Mouse (Mus musculus) stomach, embryonic 16.5 days (tissue): Measurements from ENCODE around the gene Arhgap35. TPM values are rescaled to one million over a fixed set of nuclear protein-coding genes. Genes with fewer than 3 reads are reported as not detected.

Experiments used
- ATAC-seq: fragments of 200-750 bp; cut with Nextera tagmentation; 2 replicates; pipeline ENCODE4 v1.8.0; 2017; ENCODE audit warnings: moderate number of reproducible peaks, moderate TSS enrichment; ENCODE audit not compliant: insufficient read depth, low FRiP score
- H3K27ac ChIP-seq: fragments of 300-500 bp; sonication (generic); 2 replicates; pipeline ENCODE4 v1.5.1; 2014; ENCODE audit warnings: low read length
- H3K27me3 ChIP-seq: fragments of 300-500 bp; sonication (generic); 2 replicates; pipeline ENCODE4 v1.6.1; 2014; ENCODE audit warnings: low read length, control low read depth, mixed read lengths; ENCODE audit not compliant: control insufficient read depth, insufficient read depth
- H3K36me3 ChIP-seq: fragments of 300-500 bp; sonication (generic); 2 replicates; pipeline ENCODE4 v1.6.1; 2014; ENCODE audit warnings: low read length; ENCODE audit not compliant: control insufficient read depth, insufficient read depth
- H3K4me1 ChIP-seq: fragments of 300-500 bp; sonication (generic); 2 replicates; pipeline ENCODE4 v1.6.1; 2014; ENCODE audit warnings: low read length, control low read depth, mixed read lengths; ENCODE audit not compliant: control insufficient read depth, insufficient read depth
- H3K4me2 ChIP-seq: fragments of 300-500 bp; sonication (generic); 2 replicates; pipeline ENCODE4 v1.6.1; 2014; ENCODE audit warnings: low read depth, low read length, mixed read lengths
- H3K4me3 ChIP-seq: fragments of 300-500 bp; sonication (generic); replicated peaks from 2 replicates; pipeline ENCODE4 v1.5.1; 2014; ENCODE audit warnings: mild to moderate bottlenecking, low read length
- H3K9ac ChIP-seq: fragments of 300-500 bp; sonication (generic); 2 replicates; pipeline ENCODE4 v1.6.1; 2014; ENCODE audit warnings: low read length
- H3K9me3 ChIP-seq: fragments of 300-500 bp; sonication (generic); replicated peaks from 2 replicates; pipeline ENCODE4 v1.6.1; 2016; ENCODE audit warnings: low read length, control low read depth; ENCODE audit not compliant: control insufficient read depth
- WGBS: fragments of 180-500 bp; shearing (Covaris S2); extraction: QIAGEN DNeasy Blood & Tissue Kit; methylation state at CpG from one replicate; pipeline ENCODE4 v1.1.7; 2014; 5-methylcytosine and 5-hydroxymethylcytosine counted together
- polyA plus RNA-seq: library from polyadenylated mRNA; unstranded; fragments of >200 nt; fragmentation: Nextera tagmentation; extraction: Ambion mirVana; gene quantifications from 2 replicates; pipeline ENCODE4 v1.2.1, GENCODE M21; 2015

The Arhgap35 gene
- polyA plus RNA-seq, 1 experiment from 2014 or later: 11.4 TPM

DNA sequence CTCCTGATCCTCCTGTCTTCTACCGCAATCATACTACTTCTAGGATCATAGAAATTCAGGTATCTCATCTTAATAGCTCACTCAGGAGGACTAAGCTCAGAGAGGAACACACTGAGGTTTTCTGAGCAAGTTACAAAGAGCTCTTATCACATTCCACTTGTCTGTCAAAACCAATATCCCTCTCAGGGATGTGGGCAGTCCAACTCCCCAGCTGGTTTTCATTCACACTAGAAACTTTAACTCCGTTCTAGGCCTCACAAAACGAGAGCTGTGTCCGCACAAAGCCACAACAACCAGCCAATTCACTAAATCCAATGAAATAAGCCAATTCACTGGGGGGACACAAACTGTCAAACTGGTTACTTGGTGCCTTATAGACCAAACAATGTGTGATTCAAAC lies 57.5 kb downstream of the Arhgap35 start:
- no peak for ATAC-seq
- WGBS: 73% methylated on average over 4 of the region's 4 CpGs
- no peaks in the 10 kb centered on the region for H3K27me3 ChIP-seq

GRCm38 (mm10) chr7:16554215-16554614 lies 60.6 kb downstream of the Arhgap35 start:
- H3K9ac ChIP-seq: no peak overlapping the region
- no peak overlapping the region for H3K27ac ChIP-seq
- no peak for ATAC-seq
- peaks cover 13% of the 10 kb centered on the region; the same call in 1 of the 2 replicates for H3K4me1 ChIP-seq
- no peak overlapping the region for H3K4me2 ChIP-seq
- no peaks in the 10 kb centered on the region for H3K36me3 ChIP-seq
- H3K9me3 ChIP-seq: no peaks in the 10 kb centered on the region
- 64% methylated on average over 3 of the region's 3 CpGs for WGBS
- H3K4me3 ChIP-seq: no peak overlapping the region
- H3K27me3 ChIP-seq: no peaks in the 10 kb centered on the region

More for the DNA sequence above, 57.5 kb downstream of the Arhgap35 start:
- Histone ChIP-seq H3K4me2 (no peak overlapping the region), H3K36me3 (peaks cover 4% of the 10 kb centered on the region; the same call in 1 of the 2 replicates), H3K9ac (no peak overlapping the region), H3K4me1 (peaks cover 13% of the 10 kb centered on the region; the same call in 1 of the 2 replicates), H3K4me3 (no peak overlapping the region), H3K9me3 (no peaks in the 10 kb centered on the region), H3K27ac (no peak overlapping the region)

GRCm38 (mm10) chr7:16551581-16551980 lies 63.2 kb downstream of the Arhgap35 start:
- no peak overlapping the region for H3K9ac ChIP-seq
- H3K4me1 ChIP-seq: peaks cover 10% of the 10 kb centered on the region; the same call in 1 of the 2 replicates
- no peaks in the 10 kb centered on the region for H3K9me3 ChIP-seq
- H3K27me3 ChIP-seq: no peaks in the 10 kb centered on the region
- WGBS: 79% methylated on average over 1 of the region's 1 CpGs
- no peak overlapping the region for H3K4me2 ChIP-seq
- no peak overlapping the region for H3K4me3 ChIP-seq
- no peak overlapping the region for H3K27ac ChIP-seq
- ATAC-seq: no peak
- peaks cover 3% of the 10 kb centered on the region; the same call in 1 of the 2 replicates for H3K36me3 ChIP-seq

DNA sequence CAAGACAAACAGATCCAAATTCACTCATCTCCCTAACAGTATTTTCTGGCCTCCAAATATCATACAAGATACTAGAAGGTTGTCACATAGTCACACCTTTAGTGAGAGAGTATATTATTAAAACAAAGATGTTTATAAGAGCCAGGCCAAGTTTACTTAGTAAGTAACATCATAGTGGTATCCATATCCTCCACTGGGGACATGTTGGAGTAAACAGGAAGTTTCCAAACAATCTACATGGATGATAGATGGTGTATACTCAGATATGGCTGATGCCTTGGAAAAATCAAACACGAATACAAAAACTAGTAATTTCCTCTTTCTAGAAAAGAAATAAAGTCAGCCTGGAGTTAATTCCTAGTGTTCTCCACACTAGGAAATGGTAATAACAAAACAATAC lies 65.5 kb downstream of the Arhgap35 start:
- no peak overlapping the region for H3K9ac ChIP-seq
- H3K27me3 ChIP-seq: no peaks in the 10 kb centered on the region
- H3K4me2 ChIP-seq: no peak overlapping the region
- 63% methylated on average over 1 of the region's 1 CpGs for WGBS
- peaks cover 6% of the 10 kb centered on the region; the same call in 1 of the 2 replicates for H3K36me3 ChIP-seq
- no peaks in the 10 kb centered on the region for H3K4me1 ChIP-seq
- H3K27ac ChIP-seq: no peak overlapping the region
- ATAC-seq: no peak
- H3K4me3 ChIP-seq: no peak overlapping the region
- no peaks in the 10 kb centered on the region for H3K9me3 ChIP-seq

DNA sequence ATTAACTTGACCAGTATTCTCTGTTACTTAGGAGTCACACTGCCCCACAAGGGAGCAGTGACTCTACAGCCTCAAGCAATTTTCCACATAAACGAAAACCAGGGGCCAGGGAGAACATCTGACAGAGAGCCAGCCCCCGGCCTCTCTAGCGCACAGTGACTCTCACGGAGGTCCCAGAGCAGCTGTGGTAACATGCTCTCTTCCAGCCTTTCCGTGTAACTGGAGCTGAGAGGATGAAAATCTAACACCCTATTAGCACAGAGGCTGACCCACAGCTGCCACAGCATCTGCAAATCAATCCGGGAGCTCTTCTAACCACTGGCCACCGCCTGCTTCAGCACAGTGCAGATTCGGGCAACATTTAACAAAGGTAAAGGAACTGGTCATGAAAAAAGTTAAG lies 70.0 kb downstream of the Arhgap35 start:
- ATAC-seq: no peak
- no peak overlapping the region for H3K9ac ChIP-seq
- 65% methylated on average over 8 of the region's 8 CpGs for WGBS
- H3K36me3 ChIP-seq: peaks cover 6% of the 10 kb centered on the region; the same call in 1 of the 2 replicates
- H3K9me3 ChIP-seq: no peaks in the 10 kb centered on the region
- no peak overlapping the region for H3K4me2 ChIP-seq
- H3K27ac ChIP-seq: no peak overlapping the region
- no peak overlapping the region for H3K4me3 ChIP-seq
- H3K4me1 ChIP-seq: no peaks in the 10 kb centered on the region
- no peaks in the 10 kb centered on the region for H3K27me3 ChIP-seq

- Histone ChIP-seq H3K36me3 (no peaks in the 10 kb centered on the region; the same call in 1 of the 2 replicates), H3K4me2 (no peak overlapping the region), H3K9me3 (no peaks in the 10 kb centered on the region), H3K27ac (no peak overlapping the region), H3K27me3 (no peaks in the 10 kb centered on the region), H3K4me1 (no peaks in the 10 kb centered on the region), H3K4me3 (no peak overlapping the region), H3K9ac (no peak overlapping the region)
- no peak for ATAC-seq
- 79% methylated on average over 5 of the region's 5 CpGs for WGBS
Observed at GRCm38 (mm10) chr7:16537220-16537903, 77.4 kb downstream of the Arhgap35 start.

- Histone ChIP-seq H3K9ac (no peak overlapping the region), H3K9me3 (no peaks in the 10 kb centered on the region), H3K4me2 (no peak overlapping the region), H3K27me3 (no peaks in the 10 kb centered on the region), H3K27ac (no peak overlapping the region), H3K36me3 (no peaks in the 10 kb centered on the region), H3K4me3 (no peak overlapping the region), H3K4me1 (no peaks in the 10 kb centered on the region)
- ATAC-seq: no peak
- 80% methylated on average over 2 of the region's 2 CpGs for WGBS
Observed at GRCm38 (mm10) chr7:16525995-16526394, 88.8 kb downstream of the Arhgap35 start.

DNA sequence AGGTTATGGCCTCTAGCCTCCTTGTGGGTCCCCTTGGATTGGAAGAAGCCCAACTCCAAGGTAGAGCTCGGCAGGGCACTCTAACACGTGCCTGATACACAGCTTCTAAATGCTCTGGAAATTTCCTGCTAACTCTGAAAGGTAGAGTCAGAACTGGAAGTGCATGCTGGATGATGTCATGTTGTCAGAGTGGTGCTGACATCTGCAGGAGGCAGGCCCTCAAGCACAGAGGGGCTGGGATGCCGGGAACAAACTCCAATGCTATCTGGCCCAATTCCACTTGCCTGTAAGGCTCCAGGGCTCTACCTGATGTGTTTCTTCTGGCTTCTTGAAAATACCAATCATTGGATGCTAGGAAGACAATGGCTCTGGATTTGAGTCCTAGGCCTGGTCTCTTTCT lies 89.3 kb downstream of the Arhgap35 start:
- H3K27me3 ChIP-seq: no peaks in the 10 kb centered on the region
- ATAC-seq: no peak
- no peaks in the 10 kb centered on the region for H3K36me3 ChIP-seq
- H3K4me2 ChIP-seq: no peak overlapping the region
- H3K4me3 ChIP-seq: no peak overlapping the region
- H3K27ac ChIP-seq: no peak overlapping the region
- no peaks in the 10 kb centered on the region for H3K4me1 ChIP-seq
- H3K9ac ChIP-seq: no peak overlapping the region
- 80% methylated on average over 3 of the region's 3 CpGs for WGBS
- H3K9me3 ChIP-seq: no peaks in the 10 kb centered on the region

DNA sequence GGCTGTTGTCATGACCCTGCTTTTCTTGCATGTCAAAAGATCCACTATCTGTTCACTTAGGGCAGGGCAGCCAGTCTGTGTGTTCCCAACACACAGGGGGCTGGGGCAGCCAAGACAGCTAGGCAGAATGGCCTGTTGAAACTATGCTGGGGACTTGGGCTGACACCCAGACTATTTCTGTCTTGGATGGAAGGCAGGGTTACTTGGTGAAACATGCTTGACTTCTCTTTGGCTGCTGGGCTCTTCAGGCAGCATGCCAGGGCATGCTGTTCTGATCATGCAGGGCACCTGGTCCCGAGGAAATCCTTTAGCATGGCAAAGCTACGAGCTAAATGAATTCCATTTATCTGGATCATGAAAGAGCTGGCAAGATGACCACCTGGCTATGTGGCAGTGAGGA lies 90.5 kb downstream of the Arhgap35 start:
- Histone ChIP-seq H3K9me3 (no peaks in the 10 kb centered on the region), H3K27ac (no peak overlapping the region), H3K27me3 (no peaks in the 10 kb centered on the region), H3K36me3 (no peaks in the 10 kb centered on the region), H3K4me1 (no peaks in the 10 kb centered on the region), H3K4me3 (no peak overlapping the region), H3K4me2 (no peak overlapping the region), H3K9ac (no peak overlapping the region)
- ATAC-seq: no peak
- 72% methylated on average over 2 of the region's 2 CpGs for WGBS
